Mouse (Mus musculus) lung, postnatal 0 days (tissue): Measurements from ENCODE around the gene Pank4.

Experiments
- CTCF ChIP-seq: IDR thresholded peaks from 2 replicates; pipeline ENCODE4 v1.5.1; 2016; ENCODE audit warnings: antibody characterized with exemption, mild to moderate bottlenecking
- EP300 ChIP-seq: IDR thresholded peaks from 2 replicates; pipeline ENCODE4 v1.6.1; 2016; ENCODE audit warnings: antibody characterized with exemption, mild to moderate bottlenecking, control low read depth

GRCm38 (mm10) chr4:154942632-154943322 is 21.1 kb upstream of the Pank4 start:
- TF ChIP-seq CTCF: no peak
- no peak for TF ChIP-seq EP300
